29 mouse cellular contexts compared by ENCODE assay signal in the genomic region with DNA sequence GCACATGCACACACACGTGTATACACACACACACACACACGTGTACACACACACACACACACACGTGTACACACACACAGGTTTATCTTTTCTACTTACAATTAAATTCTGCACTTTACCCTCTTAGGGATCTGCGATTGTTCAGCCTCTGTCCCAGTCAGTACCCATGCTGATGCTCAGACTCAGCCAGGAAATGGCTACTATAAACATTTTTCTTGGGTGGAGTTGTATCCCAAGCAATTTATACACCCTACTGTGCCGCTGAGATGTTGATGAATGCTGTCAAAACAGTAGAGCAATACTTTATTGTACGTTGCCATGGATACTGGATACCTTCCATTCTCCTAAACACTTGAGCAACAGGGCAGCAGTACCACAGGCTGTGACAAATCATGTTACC. TPM values are rescaled to one million over a fixed set of nuclear protein-coding genes. Genes with fewer than 3 reads are reported as not detected.
A peak's percentile ranks its signal among the peaks of the same experiment; 100 is the strongest.
DNase-seq lines count a peak whose midpoint lies in the region; ATAC-seq and TF ChIP-seq lines count a peak whose summit lies in the region.
"Had no signal": no experiment of that assay in that cellular context is flagged by ENCODE, and none has a peak within 500 bp of the region (broad histone marks: within the 10 kb centered on the region; RNA-seq: fewer than 3 reads in every experiment).

No protein-coding gene starts in this region.

- intact Hi-C loops in heart, postnatal 25 days (cut with DNase I) = no loop called here
- intact Hi-C loops in left cerebral cortex, postnatal 25 days (cut with DNase I) = no loop called here

- TF ChIP-seq POLR2A in brain, embryonic 14.5 days (IDR thresholded peaks at IDR 0.05; ENCODE audit: borderline replicate concordance, extremely low read depth, insufficient read depth, insufficient read length, poor library complexity, severe bottlenecking) = no peak

- no peaks in the 10 kb centered on the region for H3K27me3 ChIP-seq in heart, embryonic 11.5 days (ENCODE audit: control insufficient read depth, insufficient read depth, low read length)
- H3K27me3 ChIP-seq in midbrain, embryonic 11.5 days (ENCODE audit: control insufficient read depth, insufficient read depth, low read length) = no peaks in the 10 kb centered on the region
- H3K27me3 ChIP-seq in midbrain, embryonic 10.5 days (ENCODE audit: low read depth, poor library complexity, severe bottlenecking) = no peaks in the 10 kb centered on the region
- H3K27me3 ChIP-seq in liver, embryonic 12.5 days (replicated peaks) = no peaks in the 10 kb centered on the region
- H3K27me3 ChIP-seq: forebrain, embryonic 13.5 days; heart, embryonic 13.5 days; limb, embryonic 15.5 days had no signal

- no peaks in the 10 kb centered on the region for H3K4me1 ChIP-seq in heart, embryonic 11.5 days (ENCODE audit: control insufficient read depth, insufficient read depth, low read length)
- H3K4me1 ChIP-seq in midbrain, embryonic 11.5 days (ENCODE audit: control insufficient read depth, insufficient read depth, low read length) = no peaks in the 10 kb centered on the region
- no peaks in the 10 kb centered on the region for H3K4me1 ChIP-seq in midbrain, embryonic 10.5 days
- no peaks in the 10 kb centered on the region for H3K4me1 ChIP-seq in liver, embryonic 12.5 days
- H3K4me1 ChIP-seq: forebrain, embryonic 13.5 days; heart, embryonic 13.5 days; limb, embryonic 10.5 days; limb, embryonic 15.5 days had no signal

- peaks cover 12% of the 10 kb centered on the region; the same call in 1 of the 2 replicates for H3K36me3 ChIP-seq in heart, embryonic 11.5 days (ENCODE audit: control insufficient read depth, insufficient read depth, low read length)
- peaks cover 11% of the 10 kb centered on the region; the same call in 1 of the 2 replicates for H3K36me3 ChIP-seq in midbrain, embryonic 11.5 days (ENCODE audit: control insufficient read depth, insufficient read depth, low read length)
- H3K36me3 ChIP-seq in midbrain, embryonic 10.5 days = peaks cover 90% of the 10 kb centered on the region
- peaks cover 94% of the 10 kb centered on the region for H3K36me3 ChIP-seq in liver, embryonic 12.5 days

- no peak for TF ChIP-seq CTCF in brain, embryonic 14.5 days (IDR thresholded peaks at IDR 0.05; ENCODE audit: borderline replicate concordance, extremely low read depth, insufficient read depth, insufficient read length)

- H3K4me3 ChIP-seq in heart, embryonic 11.5 days (ENCODE audit: low read depth, low read length) = no peak overlapping the region
- no peak overlapping the region for H3K4me3 ChIP-seq in midbrain, embryonic 11.5 days (ENCODE audit: low read depth, low read length)
- H3K4me3 ChIP-seq in midbrain, embryonic 10.5 days = no peak overlapping the region
- H3K4me3 ChIP-seq in liver, embryonic 12.5 days = no peak overlapping the region
- H3K4me3 ChIP-seq: erythroblast, embryonic 14.5 days; forebrain, embryonic 13.5 days; heart, adult 2 months; heart, embryonic 13.5 days; limb, embryonic 10.5 days; limb, embryonic 15.5 days had no signal

- H3K4me2 ChIP-seq in heart, embryonic 11.5 days = no peak overlapping the region
- H3K4me2 ChIP-seq in midbrain, embryonic 11.5 days = no peak overlapping the region
- no peak overlapping the region for H3K4me2 ChIP-seq in liver, embryonic 12.5 days
- H3K4me2 ChIP-seq: forebrain, embryonic 13.5 days; heart, embryonic 13.5 days; limb, embryonic 15.5 days had no signal

- no peak for DNase-seq in heart, postnatal 25 days (ENCODE audit: low spot score)
- DNase-seq in midbrain, embryonic 11.5 days (ENCODE audit: low spot score, missing footprints) = peak; percentile 72
- no peak for DNase-seq in midbrain, embryonic 10.5 days (ENCODE audit: low spot score)
- peak; percentile 5 for DNase-seq in brain, embryonic 14.5 days (ENCODE audit: low read depth)
- no peak for DNase-seq in left cerebral cortex, postnatal 25 days (ENCODE audit: low spot score in 2 of 2)
- DNase-seq: adrenal gland, adult 2 months; adrenal gland, postnatal 36 days; cerebellum, adult 2 months; cerebellum, postnatal 14 days; gastrocnemius, postnatal 25 days; heart, adult 2 months; heart, postnatal 10 days; kidney, adult 18-20 months; kidney, postnatal 4 days; layer of hippocampus, postnatal 36 days; thymus, postnatal 4 days had no signal

- 88% methylated on average over 6 of the region's 6 CpGs for WGBS in heart, embryonic 11.5 days (ENCODE audit: insufficient replicate concordance)
- whole genome bisulfite sequencing in midbrain, embryonic 11.5 days = 89% methylated on average over 6 of the region's 6 CpGs
- 91% methylated on average over 6 of the region's 6 CpGs for WGBS in midbrain, embryonic 10.5 days
- WGBS in liver, embryonic 12.5 days (ENCODE audit: insufficient replicate concordance) = 89% methylated on average over 6 of the region's 6 CpGs

- no peak for ATAC-seq in heart, embryonic 11.5 days (replicated peaks; ENCODE audit: insufficient number of reproducible peaks, low FRiP score, low TSS enrichment)
- no peak for ATAC-seq in midbrain, embryonic 11.5 days (ENCODE audit: low FRiP score)
- no peak for ATAC-seq in liver, embryonic 12.5 days
- ATAC-seq: activated CD4-positive, CD25-positive, alpha-beta regulatory T cell, adult 4 months; CD4-positive, CD25-positive, alpha-beta regulatory T cell, adult 4 months; forebrain, embryonic 13.5 days had no signal

- no peaks in the 10 kb centered on the region for H3K9me3 ChIP-seq in heart, embryonic 11.5 days (replicated peaks; ENCODE audit: control insufficient read depth, low read length)
- H3K9me3 ChIP-seq in midbrain, embryonic 11.5 days (ENCODE audit: control insufficient read depth, low read length) = no peaks in the 10 kb centered on the region
- no peaks in the 10 kb centered on the region for H3K9me3 ChIP-seq in midbrain, embryonic 10.5 days (replicated peaks)
- no peaks in the 10 kb centered on the region for H3K9me3 ChIP-seq in liver, embryonic 12.5 days (replicated peaks)
- H3K9me3 ChIP-seq: forebrain, embryonic 13.5 days; heart, embryonic 13.5 days; limb, embryonic 10.5 days; limb, embryonic 15.5 days had no signal

- no peak overlapping the region for H3K9ac ChIP-seq in heart, embryonic 11.5 days (ENCODE audit: low read depth, low read length)
- no peak overlapping the region for H3K9ac ChIP-seq in midbrain, embryonic 11.5 days (ENCODE audit: low read length)
- no peak overlapping the region for H3K9ac ChIP-seq in liver, embryonic 12.5 days
- H3K9ac ChIP-seq: forebrain, embryonic 13.5 days; heart, embryonic 13.5 days; limb, embryonic 15.5 days; liver, embryonic 14.5 days had no signal

- 0 out of 2 replicates have a peak overlapping the region, but pooled peaks have one; percentile 10 for H3K27ac ChIP-seq in heart, embryonic 11.5 days (ENCODE audit: low read depth, low read length)
- no peak overlapping the region for H3K27ac ChIP-seq in midbrain, embryonic 11.5 days (ENCODE audit: low read depth, low read length)
- H3K27ac ChIP-seq in midbrain, embryonic 10.5 days (replicated peaks) = no peak overlapping the region
- no peak overlapping the region for H3K27ac ChIP-seq in liver, embryonic 12.5 days
- H3K27ac ChIP-seq: forebrain, embryonic 13.5 days; heart, adult 2 months; heart, embryonic 13.5 days; kidney, postnatal 0 days; limb, embryonic 10.5 days; limb, embryonic 15.5 days; liver, embryonic 14.5 days; macrophage had no signal

RNA-seq across cellular contexts. Expression of a gene that starts 9.7 kb away (rescaled TPM):
- polyA plus RNA-seq in heart, embryonic 11.5 days (2014; fragmentation: Nextera tagmentation; extraction: Ambion mirVana) = 45.4 and 59.4 TPM in 2 replicates
- 1 to 10 TPM in 1 of 2 experiments, under 1 TPM in 1; 0.83 to 1.2 TPM for total RNA-seq in heart, postnatal 25 days (2021)
- 47.2 and 53.8 TPM in 2 replicates for polyA plus RNA-seq in midbrain, embryonic 11.5 days (2014; fragmentation: Nextera tagmentation; extraction: Ambion mirVana)
- polyA plus RNA-seq in midbrain, embryonic 10.5 days (2016; fragmentation: Nextera tagmentation; extraction: Ambion mirVana) = 51.4 and 56.5 TPM in 2 replicates
- 7.0 and 10.3 TPM in 2 replicates for polyA plus RNA-seq in brain, embryonic 14.5 days (2012; rRNA removed)
- polyA plus RNA-seq in liver, embryonic 12.5 days (2016; fragmentation: Nextera tagmentation; extraction: Ambion mirVana) = 98.8 and 99.0 TPM in 2 replicates
- 1 to 10 TPM; 1.1 to 1.9 TPM for total RNA-seq in left cerebral cortex, postnatal 25 days (2021)
- total RNA-seq: gastrocnemius, adult 18-20 months; layer of hippocampus, postnatal 36 days had no signal
- polyA plus RNA-seq: adrenal gland, adult 2 months had no signal

RNA-seq across cellular contexts. Expression of a gene that starts 18.2 kb away (rescaled TPM):
- polyA plus RNA-seq in heart, embryonic 11.5 days (2014; fragmentation: Nextera tagmentation; extraction: Ambion mirVana) = 188 and 201 TPM in 2 replicates
- total RNA-seq in heart, postnatal 25 days (2021) = 10 to 100 TPM; 52.5 to 53.5 TPM
- 229 and 249 TPM in 2 replicates for polyA plus RNA-seq in midbrain, embryonic 11.5 days (2014; fragmentation: Nextera tagmentation; extraction: Ambion mirVana)
- 208 and 222 TPM in 2 replicates for polyA plus RNA-seq in midbrain, embryonic 10.5 days (2016; fragmentation: Nextera tagmentation; extraction: Ambion mirVana)
- polyA plus RNA-seq in brain, embryonic 14.5 days (2012; rRNA removed) = 94.8 and 106 TPM in 2 replicates
- 109 and 116 TPM in 2 replicates for polyA plus RNA-seq in liver, embryonic 12.5 days (2016; fragmentation: Nextera tagmentation; extraction: Ambion mirVana)
- total RNA-seq in left cerebral cortex, postnatal 25 days (2021) = 10 to 100 TPM; 84.1 to 85.4 TPM

RNA-seq across cellular contexts. Expression of a gene that starts 52.0 kb away (rescaled TPM):
- polyA plus RNA-seq in heart, embryonic 11.5 days (2014; fragmentation: Nextera tagmentation; extraction: Ambion mirVana) = 59.1 and 67.4 TPM in 2 replicates
- total RNA-seq in heart, postnatal 25 days (2021) = 10 to 100 TPM; 30.5 to 33.5 TPM
- 118 and 127 TPM in 2 replicates for polyA plus RNA-seq in midbrain, embryonic 11.5 days (2014; fragmentation: Nextera tagmentation; extraction: Ambion mirVana)
- polyA plus RNA-seq in midbrain, embryonic 10.5 days (2016; fragmentation: Nextera tagmentation; extraction: Ambion mirVana) = 97.0 and 101 TPM in 2 replicates
- polyA plus RNA-seq in brain, embryonic 14.5 days (2012; rRNA removed) = 55.7 and 66.6 TPM in 2 replicates
- 49.6 and 55.3 TPM in 2 replicates for polyA plus RNA-seq in liver, embryonic 12.5 days (2016; fragmentation: Nextera tagmentation; extraction: Ambion mirVana)
- 100 to 1,000 TPM; 156 to 158 TPM for total RNA-seq in left cerebral cortex, postnatal 25 days (2021)

Comparison
In these comparisons a context has a peak if more than half of its experiments do, and no peak if none do; other contexts are left out.
1. DNase-seq: peak in midbrain, embryonic 11.5 days (single experiment) and brain, embryonic 14.5 days (single experiment); none in heart, postnatal 25 days (single experiment), midbrain, embryonic 10.5 days (single experiment) and left cerebral cortex, postnatal 25 days (0 of 2).